Mouse (Mus musculus): ENCODE data around the gene Wdfy1. TPM values are rescaled to one million over a fixed set of nuclear protein-coding genes. Genes with fewer than 3 reads are reported as not detected.

The Wdfy1 gene
- polyA plus RNA-seq, 1 experiment from 2014 or later, result 49.6 TPM

DNA sequence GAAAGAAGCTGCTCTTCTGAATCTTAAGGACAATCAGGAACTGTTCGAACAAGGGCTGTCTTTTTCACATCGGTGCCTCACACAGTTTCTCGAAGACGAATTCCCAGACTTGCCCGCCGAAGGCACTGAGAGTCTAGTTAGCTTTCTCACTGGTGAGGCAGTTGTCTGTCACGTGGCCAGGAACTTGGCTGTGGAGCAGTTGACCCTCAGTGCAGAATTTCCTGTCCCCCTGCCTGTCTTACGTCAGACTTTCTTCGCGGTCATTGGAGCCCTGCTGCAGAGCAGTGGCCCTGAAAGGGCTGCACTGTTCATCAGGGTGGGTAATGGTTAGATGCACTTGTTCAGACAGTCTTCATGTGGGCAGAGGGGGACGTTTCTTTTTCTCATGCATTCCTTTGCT lies 2.1 kb upstream of the Wdfy1 start:
- 95% methylated on average over 11 of the region's 11 CpGs for WGBS
- no peak for ATAC-seq (ENCODE audit: low FRiP score)
- peaks cover 4% of the 10 kb centered on the region for H3K4me1 ChIP-seq
- no peak overlapping the region for H3K9ac ChIP-seq
- H3K9me3 ChIP-seq, result no peaks in the 10 kb centered on the region
- H3K36me3 ChIP-seq (replicated peaks), result peaks cover 50% of the 10 kb centered on the region
- no peak overlapping the region for H3K4me3 ChIP-seq (replicated peaks)
- no peak overlapping the region for H3K4me2 ChIP-seq
- H3K27me3 ChIP-seq, result no peaks in the 10 kb centered on the region
- H3K27ac ChIP-seq, result no peak overlapping the region

DNA sequence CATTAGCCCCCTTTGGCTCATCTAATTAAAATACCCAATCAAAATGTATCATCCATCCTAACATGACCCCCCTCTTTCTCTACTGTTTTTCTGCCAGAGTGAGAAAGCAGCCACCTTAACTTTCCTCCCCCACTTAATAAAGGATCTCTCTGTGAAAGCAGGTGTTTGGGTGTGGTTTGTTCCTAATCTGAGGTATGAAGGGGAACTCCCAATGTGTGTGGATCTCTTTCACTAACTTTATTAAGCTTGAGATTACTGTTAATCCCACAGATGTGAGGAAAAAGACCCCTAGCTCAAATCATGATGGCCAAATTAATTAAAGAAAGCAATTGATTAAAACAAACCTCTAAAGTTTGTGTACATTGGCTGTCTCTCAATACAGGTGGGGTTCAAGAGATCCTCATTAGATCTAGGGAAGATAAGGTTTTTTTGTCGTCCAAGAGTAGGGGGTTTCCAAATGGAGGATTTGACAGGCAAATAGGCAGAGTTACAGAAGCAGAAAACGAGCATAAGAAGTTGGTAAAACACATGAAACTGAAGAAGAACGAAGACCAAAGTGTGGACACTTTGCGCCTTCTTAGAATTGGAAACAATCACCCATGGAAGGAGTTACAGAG lies 1.7 kb downstream of the Wdfy1 start:
- no peak overlapping the region for H3K9ac ChIP-seq
- no peak for ATAC-seq (ENCODE audit: low FRiP score)
- no peak overlapping the region for H3K4me2 ChIP-seq
- no peak overlapping the region for H3K4me3 ChIP-seq (replicated peaks)
- no peaks in the 10 kb centered on the region for H3K27me3 ChIP-seq
- peaks cover 4% of the 10 kb centered on the region for H3K4me1 ChIP-seq
- WGBS, result 82% methylated on average over 4 of the region's 4 CpGs
- no peak overlapping the region for H3K27ac ChIP-seq
- peaks cover 13% of the 10 kb centered on the region for H3K36me3 ChIP-seq (replicated peaks)
- no peaks in the 10 kb centered on the region for H3K9me3 ChIP-seq

DNA sequence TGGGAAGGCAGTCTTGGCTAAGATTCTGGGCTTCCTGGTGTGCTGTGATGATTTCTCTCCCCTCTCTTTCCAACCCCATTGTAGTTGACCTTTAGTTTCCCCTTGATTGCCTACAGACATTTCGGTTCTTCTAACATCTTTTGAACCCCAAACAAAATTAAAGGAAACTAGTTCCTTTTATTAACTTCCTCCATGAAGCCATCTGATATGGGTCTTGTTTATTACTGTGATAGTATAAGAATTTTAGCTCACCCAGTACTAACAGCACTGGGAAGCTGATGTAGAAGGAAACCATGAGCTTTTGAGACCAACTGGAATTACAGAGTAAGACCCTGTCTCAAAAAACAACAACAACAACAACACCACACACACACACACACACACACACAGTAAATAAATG lies 7.7 kb downstream of the Wdfy1 start:
- ATAC-seq (ENCODE audit: low FRiP score), result no peak
- H3K4me1 ChIP-seq, result no peaks in the 10 kb centered on the region
- 62% methylated on average over 1 of the region's 1 CpGs for WGBS
- H3K4me3 ChIP-seq (replicated peaks), result no peak overlapping the region
- H3K9me3 ChIP-seq, result no peaks in the 10 kb centered on the region
- H3K4me2 ChIP-seq, result no peak overlapping the region
- H3K9ac ChIP-seq, result no peak overlapping the region
- no peak overlapping the region for H3K27ac ChIP-seq
- H3K27me3 ChIP-seq, result no peaks in the 10 kb centered on the region; the same call in 1 of the 2 replicates
- no peaks in the 10 kb centered on the region for H3K36me3 ChIP-seq (replicated peaks)

DNA sequence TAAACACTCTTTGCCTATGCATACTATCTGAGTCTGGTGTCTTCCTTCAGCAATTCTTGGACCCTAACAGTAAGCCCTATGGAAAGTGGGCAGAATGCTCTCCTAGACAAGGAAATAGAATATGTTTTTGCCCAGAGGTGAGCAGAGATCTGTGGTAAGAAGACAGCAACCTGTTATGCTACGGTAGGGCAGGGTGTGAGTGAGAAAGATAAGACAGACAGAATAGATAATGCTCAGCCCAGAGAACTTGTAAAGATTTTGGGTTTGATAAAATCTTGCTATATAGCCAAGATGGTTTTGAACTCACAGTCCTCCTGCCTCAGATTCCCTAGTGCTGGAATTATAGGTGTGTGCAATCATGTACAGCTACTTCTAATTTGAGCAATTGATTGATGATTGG lies 11.5 kb downstream of the Wdfy1 start:
- H3K4me1 ChIP-seq, result peaks cover 14% of the 10 kb centered on the region
- H3K27ac ChIP-seq, result no peak overlapping the region
- no peak overlapping the region for H3K4me2 ChIP-seq
- H3K9ac ChIP-seq, result no peak overlapping the region
- no peaks in the 10 kb centered on the region for H3K9me3 ChIP-seq
- ATAC-seq (ENCODE audit: low FRiP score), result no peak
- peaks cover 4% of the 10 kb centered on the region; the same call in 1 of the 2 replicates for H3K27me3 ChIP-seq
- WGBS, result 90% methylated on average over 1 of the region's 1 CpGs
- H3K36me3 ChIP-seq (replicated peaks), result no peaks in the 10 kb centered on the region
- H3K4me3 ChIP-seq (replicated peaks), result no peak overlapping the region

DNA sequence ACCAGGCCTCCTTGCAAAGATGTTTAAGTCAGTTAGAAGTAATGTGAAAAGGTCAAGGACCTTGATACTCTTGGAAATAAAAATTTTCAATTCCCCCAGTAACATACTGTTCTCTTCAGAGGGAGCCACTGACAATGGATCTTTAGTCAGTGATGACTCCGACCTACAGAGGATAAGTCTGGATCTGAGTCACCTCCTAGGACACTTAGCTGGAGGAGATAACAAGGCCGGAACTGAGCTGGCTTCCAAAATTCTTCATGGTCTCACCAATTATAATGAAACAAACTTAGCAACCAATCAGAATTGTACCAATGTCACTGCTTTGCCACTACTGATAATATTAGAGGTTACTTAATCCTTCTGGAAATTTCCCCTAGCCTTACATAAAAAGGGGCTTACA lies 11.9 kb downstream of the Wdfy1 start:
- Histone ChIP-seq H3K4me2 (no peak overlapping the region), H3K4me1 (peaks cover 15% of the 10 kb centered on the region), H3K27me3 (peaks cover 4% of the 10 kb centered on the region; the same call in 1 of the 2 replicates), H3K9ac (no peak overlapping the region), H3K36me3 (replicated peaks) (no peaks in the 10 kb centered on the region), H3K27ac (no peak overlapping the region), H3K9me3 (no peaks in the 10 kb centered on the region), H3K4me3 (replicated peaks) (no peak overlapping the region)
- 91% methylated on average over 2 of the region's 2 CpGs for WGBS
- ATAC-seq (ENCODE audit: low FRiP score), result no peak

DNA sequence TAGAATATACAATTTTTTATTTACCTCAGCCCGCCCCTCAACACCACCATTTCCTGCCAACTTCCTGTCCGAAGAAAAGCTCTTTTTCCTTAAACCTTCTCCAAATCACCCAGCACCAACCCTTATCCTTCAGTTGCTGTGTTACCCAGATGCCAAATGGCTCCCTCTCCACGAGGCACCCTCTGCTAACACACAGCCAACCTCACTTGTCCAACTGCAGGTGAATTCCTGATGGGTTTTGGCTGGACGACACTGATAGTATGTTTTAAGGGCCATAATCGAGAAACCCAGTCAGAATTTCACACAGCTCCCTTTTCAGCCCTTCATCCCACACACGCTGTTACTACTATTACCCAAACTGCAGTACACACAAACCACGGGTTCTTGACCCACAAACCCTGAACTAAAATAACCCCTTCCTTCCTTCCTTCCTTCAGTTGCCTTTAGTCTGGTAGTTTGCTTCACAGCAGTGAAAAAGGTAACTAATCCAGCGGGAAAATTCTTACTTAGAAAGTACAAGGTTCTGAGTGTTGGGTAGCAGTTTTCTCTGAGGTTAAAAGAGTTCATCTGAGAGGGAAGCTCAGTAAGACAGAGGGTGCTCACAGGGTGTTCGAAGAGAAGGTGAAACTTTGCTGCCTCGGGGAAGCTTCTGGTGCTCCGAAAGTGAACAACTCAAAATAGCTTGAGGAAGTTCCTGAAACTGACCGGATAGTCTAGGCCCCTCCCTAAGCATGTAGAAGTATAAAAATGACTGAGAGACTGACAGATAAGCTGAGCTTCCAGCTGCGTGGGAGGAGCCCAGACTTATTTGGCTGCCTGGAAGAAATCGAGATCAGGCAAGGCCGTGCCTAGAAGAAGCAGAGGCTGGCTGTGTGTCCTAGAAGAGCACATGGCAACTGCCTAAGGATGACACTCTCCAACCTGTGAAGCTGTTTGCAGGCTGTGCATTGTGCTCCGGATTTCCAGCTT lies 13.4 kb downstream of the Wdfy1 start:
- Histone ChIP-seq H3K27me3 (peaks cover 4% of the 10 kb centered on the region; the same call in 1 of the 2 replicates), H3K27ac (no peak overlapping the region), H3K4me2 (peak overlapping the region; percentile 84), H3K9me3 (no peaks in the 10 kb centered on the region), H3K4me1 (peaks cover 18% of the 10 kb centered on the region), H3K36me3 (replicated peaks) (no peaks in the 10 kb centered on the region), H3K4me3 (replicated peaks) (peak overlapping the region; percentile 81; the same call in 1 of the 2 replicates), H3K9ac (no peak overlapping the region)
- WGBS, result 67% methylated on average over 16 of the region's 16 CpGs
- no peak for ATAC-seq (ENCODE audit: low FRiP score)

DNA sequence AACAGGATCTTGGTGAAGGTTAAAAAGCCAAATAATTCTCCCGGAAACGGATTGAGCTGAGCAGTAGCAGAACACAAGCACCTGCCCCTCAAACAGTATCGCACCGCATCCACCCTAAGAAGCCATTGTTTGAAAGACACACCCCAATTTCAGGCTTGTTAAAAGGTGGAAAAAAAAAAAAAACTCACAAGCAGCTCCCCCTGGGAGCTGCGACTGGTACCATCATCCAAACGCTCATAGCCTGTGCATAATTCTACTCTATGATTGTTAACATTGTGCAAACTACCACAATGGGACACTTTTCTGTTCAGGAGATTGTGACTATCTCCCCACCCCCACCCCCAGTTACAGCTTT lies 14.0 kb downstream of the Wdfy1 start:
- Histone ChIP-seq H3K9ac (peak overlapping the region; percentile 83; the same call in 1 of the 2 replicates), H3K36me3 (replicated peaks) (no peaks in the 10 kb centered on the region), H3K9me3 (no peaks in the 10 kb centered on the region), H3K4me2 (peak overlapping the region; percentile 84), H3K4me3 (replicated peaks) (peak overlapping the region; percentile 81), H3K4me1 (peaks cover 18% of the 10 kb centered on the region), H3K27ac (no peak overlapping the region), H3K27me3 (peaks cover 4% of the 10 kb centered on the region; the same call in 1 of the 2 replicates)
- ATAC-seq (ENCODE audit: low FRiP score), result no peak; the same call in none of the 2 replicates
- 0% methylated on average over 6 of the region's 6 CpGs for WGBS

DNA sequence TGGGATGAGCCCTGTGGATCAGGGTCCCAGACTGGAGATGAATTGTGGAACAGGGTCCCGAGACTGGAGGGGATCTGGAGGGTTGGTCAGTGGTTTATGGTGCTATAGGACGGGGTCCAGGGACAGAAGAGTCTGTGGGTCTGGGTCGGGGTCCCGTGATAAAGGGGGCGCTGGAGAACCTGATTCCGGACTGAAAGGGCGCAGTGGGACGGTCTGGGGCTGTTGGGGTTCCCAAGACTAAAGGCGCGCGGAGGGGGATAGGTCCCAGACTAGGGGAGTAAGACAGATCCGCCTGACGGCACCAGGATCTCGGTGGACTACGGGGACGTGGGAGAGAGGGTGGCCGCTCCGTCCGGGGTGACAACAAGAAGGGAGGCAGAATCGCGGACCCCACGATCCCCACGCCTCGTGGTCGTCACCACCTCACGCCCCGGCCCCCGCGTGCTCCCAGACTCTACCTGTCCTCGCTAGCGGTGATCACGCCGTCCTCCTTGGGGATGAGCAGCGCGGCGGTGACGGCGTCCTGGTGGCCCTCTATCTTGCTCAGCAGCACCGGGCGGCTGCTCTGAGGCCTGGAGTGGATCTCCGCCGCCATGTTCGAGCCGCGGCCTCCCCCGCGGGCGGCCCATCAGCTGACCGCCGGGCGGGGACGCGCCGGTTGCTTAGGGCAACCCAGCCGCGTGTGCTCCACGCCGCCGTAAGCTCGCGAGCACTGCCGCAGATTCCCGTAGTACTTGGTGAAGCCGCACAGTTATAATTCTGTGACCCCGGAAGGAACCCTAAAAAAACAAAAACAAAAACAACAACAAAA lies 14.6 kb downstream of the Wdfy1 start:
- Histone ChIP-seq H3K4me3 (replicated peaks) (peak overlapping the region; percentile 81), H3K9ac (peak overlapping the region; percentile 83), H3K9me3 (no peaks in the 10 kb centered on the region), H3K36me3 (replicated peaks) (no peaks in the 10 kb centered on the region), H3K4me1 (peaks cover 18% of the 10 kb centered on the region), H3K27me3 (peaks cover 4% of the 10 kb centered on the region; the same call in 1 of the 2 replicates), H3K27ac (peak overlapping the region; percentile 31; the same call in 1 of the 2 replicates), H3K4me2 (peak overlapping the region; percentile 84)
- peak; percentile 97 for ATAC-seq (ENCODE audit: low FRiP score)
- WGBS, result under 1% methylated on average over 65 of the region's 65 CpGs

DNA sequence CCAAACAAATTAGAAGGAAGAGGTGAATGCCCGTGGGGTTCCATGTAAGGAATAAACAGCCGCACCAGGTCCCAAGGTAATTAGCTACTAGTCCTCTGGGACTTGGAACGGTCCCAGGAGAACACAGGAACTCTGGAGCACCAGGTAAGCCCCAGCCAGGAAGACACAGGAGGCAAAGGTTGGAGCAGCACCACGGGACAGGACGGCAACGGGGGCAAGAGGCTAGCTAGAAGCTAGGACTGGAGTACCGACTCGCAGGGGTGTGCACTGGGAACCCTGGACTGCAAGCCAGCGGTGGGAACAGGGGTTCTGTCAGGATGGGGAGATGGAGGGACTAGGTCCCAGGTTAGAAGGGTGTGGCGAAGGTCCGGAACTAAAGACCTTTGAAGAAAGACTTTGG lies 15.3 kb downstream of the Wdfy1 start:
- no peaks in the 10 kb centered on the region for H3K9me3 ChIP-seq
- no peaks in the 10 kb centered on the region for H3K36me3 ChIP-seq (replicated peaks)
- no peak overlapping the region for H3K27ac ChIP-seq
- H3K9ac ChIP-seq, result peak overlapping the region; percentile 83
- peak overlapping the region; percentile 84 for H3K4me2 ChIP-seq
- peak; percentile 12 for ATAC-seq (ENCODE audit: low FRiP score)
- peak overlapping the region; percentile 81 for H3K4me3 ChIP-seq (replicated peaks)
- peaks cover 18% of the 10 kb centered on the region for H3K4me1 ChIP-seq
- WGBS, result 9% methylated on average over 11 of the region's 11 CpGs
- H3K27me3 ChIP-seq, result peaks cover 4% of the 10 kb centered on the region; the same call in 1 of the 2 replicates

DNA sequence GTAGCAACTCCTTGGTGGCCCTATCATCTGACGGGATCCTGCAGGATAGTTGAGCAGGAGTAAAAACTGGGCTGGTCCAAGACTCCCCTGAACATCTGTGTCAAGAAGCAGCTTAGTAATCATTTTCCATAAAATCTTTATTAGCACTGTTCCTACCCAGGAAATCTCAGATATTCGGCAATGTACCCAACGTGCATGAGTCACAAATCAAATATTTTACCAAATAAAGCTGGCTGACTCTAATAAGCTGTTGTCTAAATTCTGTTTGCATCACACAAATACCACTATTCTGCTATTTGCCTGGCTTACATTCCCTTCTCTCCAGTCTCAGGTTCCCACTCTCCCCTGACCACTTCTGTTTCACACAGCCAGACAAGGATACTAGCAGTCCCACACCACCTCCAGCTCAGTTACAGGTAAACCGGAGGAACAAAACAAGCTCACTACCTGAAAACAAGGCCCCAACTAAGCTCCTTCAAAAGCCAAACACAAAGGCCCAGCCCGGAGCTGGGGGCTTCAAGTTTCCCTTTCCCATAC lies 16.4 kb downstream of the Wdfy1 start:
- Histone ChIP-seq H3K27ac (no peak overlapping the region), H3K36me3 (replicated peaks) (no peaks in the 10 kb centered on the region), H3K27me3 (peaks cover 4% of the 10 kb centered on the region; the same call in 1 of the 2 replicates), H3K4me2 (peak overlapping the region; percentile 35), H3K4me3 (replicated peaks) (no peak overlapping the region), H3K9me3 (no peaks in the 10 kb centered on the region), H3K4me1 (peaks cover 18% of the 10 kb centered on the region), H3K9ac (no peak overlapping the region)
- ATAC-seq (ENCODE audit: low FRiP score), result no peak
- 60% methylated on average over 5 of the region's 5 CpGs for WGBS

DNA sequence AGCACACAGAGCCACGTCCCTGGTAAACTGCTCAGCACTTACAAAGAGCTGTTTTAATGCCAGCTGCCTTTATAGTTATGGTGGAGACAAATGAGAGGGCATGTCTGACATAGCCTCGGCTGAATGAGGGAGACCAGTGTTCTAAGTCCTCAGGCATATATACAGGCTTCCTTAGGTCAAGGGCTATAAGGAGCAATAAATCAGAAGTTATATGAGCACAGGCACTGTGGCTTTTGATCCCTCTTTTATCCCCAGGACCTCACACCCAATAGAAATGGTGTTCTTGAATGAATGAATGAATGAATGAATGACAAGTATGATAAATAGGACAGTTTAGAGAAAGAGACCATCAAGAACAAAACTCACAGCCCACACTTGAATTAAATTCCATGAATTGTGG lies 16.9 kb downstream of the Wdfy1 start:
- no peaks in the 10 kb centered on the region for H3K9me3 ChIP-seq
- H3K4me2 ChIP-seq, result no peak overlapping the region
- no peak overlapping the region for H3K27ac ChIP-seq
- no peaks in the 10 kb centered on the region for H3K36me3 ChIP-seq (replicated peaks)
- WGBS, result 56% methylated on average over 2 of the region's 2 CpGs
- ATAC-seq (ENCODE audit: low FRiP score), result no peak
- peaks cover 18% of the 10 kb centered on the region for H3K4me1 ChIP-seq
- H3K9ac ChIP-seq, result no peak overlapping the region
- H3K27me3 ChIP-seq, result peaks cover 4% of the 10 kb centered on the region; the same call in 1 of the 2 replicates
- H3K4me3 ChIP-seq (replicated peaks), result no peak overlapping the region

DNA sequence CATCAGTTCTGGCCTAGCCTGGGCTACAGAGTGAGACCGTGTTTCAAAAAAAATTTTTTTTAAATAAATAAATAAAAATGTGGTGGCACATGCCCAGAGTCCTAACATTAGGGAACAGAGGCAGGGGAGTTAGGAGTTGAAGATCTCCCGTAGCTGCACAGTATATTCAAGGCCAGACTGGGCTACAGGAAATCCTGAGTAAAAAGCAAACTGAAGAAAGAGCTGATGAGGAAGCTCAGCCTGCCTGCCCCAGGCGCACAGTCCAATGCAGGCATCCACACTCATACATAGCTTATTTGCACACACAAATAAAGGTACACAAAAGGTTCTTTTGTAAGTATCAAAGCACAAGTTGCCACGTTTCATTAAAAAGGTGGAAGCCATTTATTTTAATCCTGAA lies 18.3 kb downstream of the Wdfy1 start:
- 80% methylated on average over 4 of the region's 4 CpGs for WGBS
- H3K27ac ChIP-seq, result no peak overlapping the region
- no peaks in the 10 kb centered on the region for H3K36me3 ChIP-seq (replicated peaks)
- ATAC-seq (ENCODE audit: low FRiP score), result no peak
- H3K27me3 ChIP-seq, result no peaks in the 10 kb centered on the region
- H3K9me3 ChIP-seq, result no peaks in the 10 kb centered on the region
- H3K9ac ChIP-seq, result no peak overlapping the region
- peaks cover 18% of the 10 kb centered on the region for H3K4me1 ChIP-seq
- H3K4me3 ChIP-seq (replicated peaks), result no peak overlapping the region
- no peak overlapping the region for H3K4me2 ChIP-seq

All from forebrain, embryonic 12.5 days (tissue).